Comparison of ENCODE assay signal across 8 mouse cellular contexts in genomic region chr5:66546969-66547511, GRCm38 (mm10).
DNase-seq lines count a peak whose midpoint lies in the region; ATAC-seq and TF ChIP-seq lines count a peak whose summit lies in the region.

No protein-coding gene starts in this region.

- POLR2A ChIA-PET in Patski (lab: Charles Lee), result interaction anchor here (0.8 to 1.4 kb wide), 2 partner anchors 66 to 71 kb away, joined by 3 read pairs; partner anchors contain the start of gene Apbb2

- no peak overlapping the region for H3K9ac ChIP-seq in kidney, embryonic 16.5 days (replicated peaks; ENCODE audit: low read length)

- no peak overlapping the region for H3K4me2 ChIP-seq in kidney, embryonic 16.5 days (replicated peaks; ENCODE audit: low read depth, low read length)

- TF ChIP-seq CTCF in Patski (IDR thresholded peaks at IDR 0.05), result no peak

- H3K9me3 ChIP-seq in kidney, embryonic 16.5 days (ENCODE audit: low read length), result 0 out of 2 replicates have a peak, but pooled peaks cover 6% of the 10 kb centered on the region

- peak overlapping the region; percentile 2 for H3K27ac ChIP-seq in kidney, embryonic 16.5 days (ENCODE audit: low read length)

- in situ Hi-C loops in Patski (cut with MboI; ENCODE audit: low pct_unique_long_range_greater_than_20kb), result no loop called here

- WGBS in kidney, embryonic 16.5 days, result 51% methylated on average over 12 of the region's 12 CpGs

- H3K27me3 ChIP-seq in Patski, result no peaks in the 10 kb centered on the region
- no peaks in the 10 kb centered on the region for H3K27me3 ChIP-seq in kidney, embryonic 16.5 days (ENCODE audit: insufficient read depth, low read length)

- CTCF ChIA-PET in Patski (lab: Charles Lee), result interaction anchor here (1.2 to 2.0 kb wide), 4 partner anchors 38 to 163 kb away, joined by 3 to 4 read pairs (median 4); no protein-coding TSS in a partner anchor

- H3K36me3 ChIP-seq in kidney, embryonic 16.5 days (ENCODE audit: insufficient read depth, low read length), result 0 out of 2 replicates have a peak, but pooled peaks cover 4% of the 10 kb centered on the region

- H3K4me3 ChIP-seq in kidney, embryonic 16.5 days (ENCODE audit: low read length), result no peak overlapping the region

- DNase-seq in 3T3-L1 (ENCODE audit: low read depth, low spot score), result peak; percentile 94
- peak; percentile 57 for DNase-seq in Patski (ENCODE audit: low read depth, low spot score)
- peak; percentile 42 to 65 for DNase-seq in heart, adult 9 months (ENCODE audit: low spot score in 2 of 2)
- DNase-seq in spleen, adult 12 weeks (ENCODE audit: low spot score), result no peak
- DNase-seq in cerebellum, adult 8-10 months, result no peak
- DNase-seq in retina, embryonic 14.5 days (ENCODE audit: low spot score), result no peak
- DNase-seq in cerebellum, adult 11-12 months, result no peak

- no peak for ATAC-seq in Patski
- ATAC-seq in kidney, embryonic 16.5 days (ENCODE audit: low FRiP score, low TSS enrichment), result peak; percentile 37; the same call in 1 of the 2 replicates

- peaks cover 24% of the 10 kb centered on the region for H3K4me1 ChIP-seq in kidney, embryonic 16.5 days (ENCODE audit: insufficient read depth, low read length)

Comparison
In these comparisons a context has a peak if more than half of its experiments do, and no peak if none do; other contexts are left out.
1. DNase-seq: peak in 3T3-L1 (single experiment), Patski (single experiment) and heart, adult 9 months (2 of 2); none in spleen, adult 12 weeks (single experiment), cerebellum, adult 8-10 months (single experiment), retina, embryonic 14.5 days (single experiment) and cerebellum, adult 11-12 months (single experiment).